Mouse (Mus musculus) limb, embryonic 14.5 days (tissue): Measurements from ENCODE around the gene Kng2. TPM values are rescaled to one million over a fixed set of nuclear protein-coding genes. Genes with fewer than 3 reads are reported as not detected.
A peak's percentile ranks its signal among the peaks of the same experiment; 100 is the strongest.

Experiments
- ATAC-seq: fragments of 200-750 bp; cut with Nextera tagmentation; 2 replicates; pipeline ENCODE4 v1.8.0; 2017; ENCODE audit warnings: low read depth, moderate number of reproducible peaks, moderate TSS enrichment; ENCODE audit not compliant: low FRiP score
- DNase-seq: peaks from one replicate; pipeline ENCODE4 v3.0.0-alpha.2; 2015; ENCODE audit warnings: low spot score
- H3K27ac ChIP-seq: fragments of 300-500 bp; sonication (generic); replicated peaks from 2 replicates; pipeline ENCODE4 v1.5.1; 2014; ENCODE audit warnings: low read depth, mild to moderate bottlenecking, low read length, moderate library complexity, mixed read lengths
- H3K27me3 ChIP-seq: fragments of 300-500 bp; sonication (generic); 2 replicates; pipeline ENCODE4 v1.6.1; 2014; ENCODE audit warnings: low read length, mixed read lengths; ENCODE audit not compliant: control insufficient read depth, insufficient read depth
- H3K36me3 ChIP-seq: fragments of 300-500 bp; sonication (generic); 2 replicates; pipeline ENCODE4 v1.6.1; 2014; ENCODE audit warnings: mild to moderate bottlenecking, low read length, moderate library complexity, mixed read lengths; ENCODE audit not compliant: control insufficient read depth, insufficient read depth
- H3K4me1 ChIP-seq: fragments of 300-500 bp; sonication (generic); 2 replicates; pipeline ENCODE4 v1.6.1; 2014; ENCODE audit warnings: antibody characterized with exemption, low read length, mixed read lengths; ENCODE audit not compliant: control insufficient read depth, insufficient read depth
- H3K4me2 ChIP-seq: fragments of 300-500 bp; sonication (generic); replicated peaks from 2 replicates; pipeline ENCODE4 v1.6.1; 2014; ENCODE audit warnings: low read depth, mild to moderate bottlenecking, low read length, moderate library complexity; ENCODE audit not compliant: severe bottlenecking
- H3K4me3 ChIP-seq: fragments of 300-500 bp; sonication (generic); replicated peaks from 2 replicates; pipeline ENCODE4 v1.5.1; 2014; ENCODE audit warnings: low read length
- H3K9ac ChIP-seq: fragments of 300-500 bp; sonication (generic); 2 replicates; pipeline ENCODE4 v1.6.1; 2014; ENCODE audit warnings: mild to moderate bottlenecking, low read depth, low read length, moderate library complexity; ENCODE audit not compliant: severe bottlenecking
- H3K9me3 ChIP-seq: fragments of 300-500 bp; sonication (generic); 2 replicates; pipeline ENCODE4 v1.6.1; 2016; ENCODE audit warnings: low read length; ENCODE audit not compliant: control insufficient read depth
- POLR2A ChIP-seq: fragments of 200-500 bp; IDR thresholded peaks from 2 replicates; pipeline ENCODE4 v1.8.0; 2012; ENCODE audit warnings: inconsistent platforms, mild to moderate bottlenecking, moderate library complexity, borderline replicate concordance; ENCODE audit not compliant: insufficient read depth, insufficient read length; ENCODE audit errors: extremely low read depth
- WGBS: fragments of 180-500 bp; shearing (Covaris S2); extraction: QIAGEN DNeasy Blood & Tissue Kit; methylation state at CpG from one replicate; pipeline ENCODE4 v1.1.7; 2014; 5-methylcytosine and 5-hydroxymethylcytosine counted together
- polyA plus RNA-seq, 2 experiments: library from polyadenylated mRNA; depleted of rRNA in 1 of 2; stranded (reverse) in 1 of 2; unstranded in 1 of 2; fragments of >200 nt; fragmentation: Nextera tagmentation in 1 of 2; extraction: Ambion mirVana in 1 of 2; gene quantifications; 2 replicates each; pipeline versions ENCODE4 v1.2.1 to v1.2.3; 2012 to 2014

The Kng2 gene
- polyA plus RNA-seq, 2 experiments: 0.35 TPM; not detected in 1

- H3K27me3 ChIP-seq: no peaks in the 10 kb centered on the region
- H3K4me2 ChIP-seq: no peak overlapping the region
- H3K4me1 ChIP-seq: no peaks in the 10 kb centered on the region
- H3K4me3 ChIP-seq: no peak overlapping the region
- DNase-seq (peak; percentile 47), ATAC-seq (no peak)
- H3K9me3 ChIP-seq: no peaks in the 10 kb centered on the region
- H3K9ac ChIP-seq: no peak overlapping the region
- no peak overlapping the region for H3K27ac ChIP-seq
- no peak for TF ChIP-seq POLR2A
- H3K36me3 ChIP-seq: no peaks in the 10 kb centered on the region
- 57% methylated on average over 5 of the region's 5 CpGs for WGBS
These were observed 17.0 kb upstream of the Kng2 start for GRCm38 (mm10) chr16:23046319-23046718.

- no peaks in the 10 kb centered on the region for H3K27me3 ChIP-seq
- H3K4me2 ChIP-seq: no peak overlapping the region
- no peaks in the 10 kb centered on the region for H3K36me3 ChIP-seq
- ATAC-seq (no peak), DNase-seq (no peak)
- H3K4me3 ChIP-seq: no peak overlapping the region
- H3K9ac ChIP-seq: no peak overlapping the region
- H3K27ac ChIP-seq: no peak overlapping the region
- no peaks in the 10 kb centered on the region for H3K4me1 ChIP-seq
- no peaks in the 10 kb centered on the region for H3K9me3 ChIP-seq
- no peak for TF ChIP-seq POLR2A
- WGBS: 18% methylated on average over 4 of the region's 4 CpGs
These were observed 11.6 kb upstream of the Kng2 start for GRCm38 (mm10) chr16:23040876-23041275.

- Histone ChIP-seq H3K27me3 (no peaks in the 10 kb centered on the region), H3K36me3 (no peaks in the 10 kb centered on the region), H3K4me2 (no peak overlapping the region), H3K9me3 (no peaks in the 10 kb centered on the region), H3K4me1 (no peaks in the 10 kb centered on the region), H3K4me3 (no peak overlapping the region), H3K9ac (no peak overlapping the region), H3K27ac (no peak overlapping the region)
- ATAC-seq: no peak
- DNase-seq: no peak
- WGBS: 95% methylated on average over 4 of the region's 4 CpGs
- no peak for TF ChIP-seq POLR2A
These were observed 10.0 kb upstream of the Kng2 start for GRCm38 (mm10) chr16:23039281-23039680.

GRCm38 (mm10) chr16:23037744-23038143, 8.5 kb upstream of the Kng2 start:
- Histone ChIP-seq H3K4me2 (no peak overlapping the region), H3K4me1 (no peaks in the 10 kb centered on the region), H3K4me3 (no peak overlapping the region), H3K27me3 (no peaks in the 10 kb centered on the region), H3K9me3 (no peaks in the 10 kb centered on the region), H3K9ac (no peak overlapping the region), H3K36me3 (no peaks in the 10 kb centered on the region), H3K27ac (no peak overlapping the region)
- no peak for TF ChIP-seq POLR2A
- WGBS: 77% methylated on average over 7 of the region's 7 CpGs
- DNase-seq (no peak), ATAC-seq (no peak)

GRCm38 (mm10) chr16:23033673-23034072, 4.4 kb upstream of the Kng2 start:
- H3K27ac ChIP-seq: no peak overlapping the region
- no peaks in the 10 kb centered on the region for H3K9me3 ChIP-seq
- no peaks in the 10 kb centered on the region for H3K4me1 ChIP-seq
- WGBS: 96% methylated on average over 4 of the region's 4 CpGs
- H3K4me2 ChIP-seq: no peak overlapping the region
- no peak for TF ChIP-seq POLR2A
- ATAC-seq: no peak
- no peak overlapping the region for H3K9ac ChIP-seq
- no peak for DNase-seq
- no peak overlapping the region for H3K4me3 ChIP-seq
- no peaks in the 10 kb centered on the region for H3K27me3 ChIP-seq
- no peaks in the 10 kb centered on the region for H3K36me3 ChIP-seq
